Mouse (Mus musculus) E14TG2a.4 (cell line): ENCODE measurements around the gene Syn2.

Source experiments
- CTCF ChIP-seq: conservative IDR thresholded peaks from 2 replicates; pipeline ENCODE4 v1.5.1; 2014; ENCODE audit warnings: low read length
- POU5F1 ChIP-seq: IDR thresholded peaks from 2 replicates; pipeline ENCODE4 v1.6.1; 2014; ENCODE audit warnings: low read length, borderline replicate concordance

- TF ChIP-seq CTCF, result no peak
- TF ChIP-seq POU5F1, result no peak
Measured at GRCm38 (mm10) chr6:115212132-115212903, 77.6 kb downstream of the Syn2 start.
